Mouse (Mus musculus) lung, adult 2 months (tissue): ENCODE results near the gene Mroh8.

ENCODE experiments used
- CTCF ChIP-seq: fragments of 200-500 bp; IDR thresholded peaks from 2 replicates; pipeline ENCODE4 v1.5.1; 2011; ENCODE audit warnings: mild to moderate bottlenecking, low read length, control low read depth; ENCODE audit not compliant: insufficient read depth
- POLR2A ChIP-seq: fragments of 200-500 bp; IDR thresholded peaks from 2 replicates; pipeline ENCODE4 v1.6.1; 2011; ENCODE audit warnings: low read depth, mild to moderate bottlenecking, control low read depth, low read length, borderline replicate concordance; ENCODE audit errors: extremely low read depth

DNA sequence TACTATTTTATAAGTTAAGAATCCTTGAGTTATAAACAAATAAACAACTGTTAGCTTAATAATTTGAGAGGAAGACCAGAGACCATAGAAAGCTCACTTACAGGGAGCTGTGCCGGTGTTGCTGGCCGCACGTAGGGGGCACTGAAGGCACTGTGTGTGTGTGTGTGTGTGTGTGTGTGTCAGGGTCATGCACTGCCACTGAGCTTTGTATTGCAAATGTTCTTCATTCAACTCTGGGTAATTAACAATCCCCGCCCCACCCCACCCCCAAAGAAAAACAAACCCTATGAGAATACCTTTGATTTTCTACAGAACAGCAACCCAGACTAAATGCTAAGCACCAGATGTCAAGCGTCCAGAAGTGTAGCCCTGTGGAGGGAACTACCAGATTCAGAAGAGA is 92.8 kb downstream of the Mroh8 start:
- TF ChIP-seq POLR2A (no peak), CTCF (no peak)
